Mouse (Mus musculus) heart, postnatal 0 days (tissue): ENCODE data around the gene Meis3.

Source experiments
- CTCF ChIP-seq: IDR thresholded peaks from 2 replicates; pipeline ENCODE4 v1.5.1; 2016; ENCODE audit warnings: antibody characterized with exemption, control low read depth, low read depth
- EP300 ChIP-seq: IDR thresholded peaks from 2 replicates; pipeline ENCODE4 v1.6.1; 2016; ENCODE audit warnings: antibody characterized with exemption, low read depth

DNA sequence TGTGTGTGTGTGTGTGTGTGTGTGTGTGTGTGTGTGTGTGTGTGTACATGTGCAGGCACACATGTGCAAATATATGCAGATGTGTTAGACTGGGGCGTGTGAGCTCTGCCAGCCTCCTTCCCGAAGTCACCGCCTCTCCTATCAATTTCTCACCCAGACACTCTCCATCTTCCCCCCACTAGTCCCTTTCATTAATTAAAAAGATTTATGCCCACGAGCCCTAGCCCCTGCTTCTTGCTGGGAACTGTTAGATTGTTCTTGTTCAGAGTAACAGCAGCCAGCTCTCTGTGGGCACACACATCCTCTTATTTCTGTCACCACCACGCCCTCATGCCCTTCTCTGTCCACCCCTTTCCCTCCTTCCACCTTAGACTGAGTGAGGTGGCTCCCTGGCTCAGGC, 1.7 kb upstream of the Meis3 start:
- TF ChIP-seq CTCF (no peak), EP300 (no peak)
